Mouse (Mus musculus) MEL (cell line): ENCODE results near the gene Mrpl57. TPM values are rescaled to one million over a fixed set of nuclear protein-coding genes. Genes with fewer than 3 reads are reported as not detected.

Source experiments
- DNase-seq: peaks from one replicate; pipeline ENCODE4 v3.0.0; 2011; ENCODE audit warnings: low read depth, low spot score
- H3K27ac ChIP-seq: 2 replicates; pipeline ENCODE4 v1.5.1; 2012; ENCODE audit warnings: low read depth, mild to moderate bottlenecking, control low read depth, low read length, moderate library complexity; ENCODE audit not compliant: control insufficient read depth
- H3K27me3 ChIP-seq, 2 experiments: fragments of 150-350 bp in 1 of 2; sonication (generic) in 1 of 2; 2 replicates each; pipeline ENCODE4 v1.6.1; 2012; ENCODE audit warnings: low read length in 2 of 2, mild to moderate bottlenecking in 2 of 2, improper control_type of control experiment in 1 of 2, moderate library complexity in 1 of 2; ENCODE audit not compliant: insufficient read depth in 2 of 2, control insufficient read depth in 1 of 2
- H3K36me3 ChIP-seq, 2 experiments: 2 replicates each; pipeline ENCODE4 v1.6.1; 2012 to 2014; ENCODE audit warnings: low read length in 2 of 2, improper control_type of control experiment in 1 of 2, inconsistent platforms in 1 of 2, mild to moderate bottlenecking in 1 of 2; ENCODE audit not compliant: insufficient read depth in 2 of 2, control insufficient read depth in 1 of 2
- H3K4me1 ChIP-seq, 2 experiments: fragments of 150-350 bp in 1 of 2; sonication (generic) in 1 of 2; 2 replicates each; pipeline ENCODE4 v1.6.1; 2012; ENCODE audit warnings: low read length in 2 of 2, improper control_type of control experiment in 1 of 2, mild to moderate bottlenecking in 1 of 2; ENCODE audit not compliant: insufficient read depth in 2 of 2, control insufficient read depth in 1 of 2
- H3K4me3 ChIP-seq, 2 experiments: fragments of 150-350 bp in 1 of 2; sonication (generic) in 1 of 2; 2 replicates each; pipeline ENCODE4 v1.5.1; 2012; ENCODE audit warnings: low read depth in 2 of 2, low read length in 2 of 2, mild to moderate bottlenecking in 2 of 2, moderate library complexity in 2 of 2, control low read depth in 1 of 2, improper control_type of control experiment in 1 of 2; ENCODE audit not compliant: control insufficient read depth in 1 of 2, insufficient read depth in 1 of 2
- H3K79me2 ChIP-seq: 2 replicates; pipeline ENCODE4 v1.6.1; 2012; ENCODE audit warnings: mild to moderate bottlenecking, low read length, moderate library complexity; ENCODE audit not compliant: control insufficient read depth, poor library complexity, insufficient read depth
- H3K9ac ChIP-seq: 2 replicates; pipeline ENCODE4 v1.6.1; 2012; ENCODE audit warnings: low read depth, mild to moderate bottlenecking, control low read depth, low read length, moderate library complexity; ENCODE audit not compliant: control insufficient read depth, poor library complexity, severe bottlenecking
- H3K9me3 ChIP-seq: fragments of 150-350 bp; sonication (generic); replicated peaks from 2 replicates; pipeline ENCODE4 v1.6.1; 2012; ENCODE audit warnings: mild to moderate bottlenecking, low read length, improper control_type of control experiment, moderate library complexity; ENCODE audit not compliant: insufficient read depth
- CHD1 ChIP-seq: IDR thresholded peaks from 2 replicates; pipeline ENCODE4 v1.6.1; 2012; ENCODE audit warnings: low read depth, mild to moderate bottlenecking, inconsistent platforms, low read length, improper control_type of control experiment
- CTCF ChIP-seq, 3 experiments: IDR thresholded peaks in 2 of 3; conservative IDR thresholded peaks in 1 of 3; 2 replicates each; pipeline ENCODE4 v1.5.1; 2011 to 2012; ENCODE audit warnings: low read length in 3 of 3, low read depth in 2 of 3, mild to moderate bottlenecking in 2 of 3, improper control_type of control experiment in 1 of 3, inconsistent platforms in 1 of 3, mixed read lengths in 1 of 3, moderate library complexity in 1 of 3; ENCODE audit not compliant: control insufficient read depth in 1 of 3, insufficient read depth in 1 of 3, poor library complexity in 1 of 3, severe bottlenecking in 1 of 3
- GABPA ChIP-seq: IDR thresholded peaks from 2 replicates; pipeline ENCODE4 v1.6.1; 2012; ENCODE audit warnings: low read depth, mild to moderate bottlenecking, inconsistent platforms, low read length, improper control_type of control experiment, moderate library complexity
- JUND ChIP-seq: IDR thresholded peaks from 2 replicates; pipeline ENCODE4 v1.6.1; 2011; ENCODE audit warnings: low read depth, mild to moderate bottlenecking, improper control_type of control experiment, low read length
- MAX ChIP-seq: IDR thresholded peaks from 2 replicates; pipeline ENCODE4 v1.6.1; 2011; ENCODE audit warnings: low read length, improper control_type of control experiment
- MXI1 ChIP-seq: IDR thresholded peaks from 2 replicates; pipeline ENCODE4 v1.6.1; 2011; ENCODE audit warnings: mild to moderate bottlenecking, low read depth, low read length, improper control_type of control experiment
- NELFE ChIP-seq: IDR thresholded peaks from 2 replicates; pipeline ENCODE4 v1.6.1; 2011; ENCODE audit warnings: low read depth, low read length, improper control_type of control experiment
- NRF1 ChIP-seq: IDR thresholded peaks from 2 replicates; pipeline ENCODE4 v1.6.1; 2014; ENCODE audit warnings: low read depth, mild to moderate bottlenecking, inconsistent platforms, low read length, improper control_type of control experiment, moderate library complexity; ENCODE audit not compliant: poor library complexity, insufficient read depth, severe bottlenecking
- POLR2A ChIP-seq, 2 experiments: IDR thresholded peaks; 2 replicates each; pipeline ENCODE4 v1.6.1; 2011 to 2012; ENCODE audit warnings: low read length in 2 of 2, mild to moderate bottlenecking in 2 of 2, control low read depth in 1 of 2, improper control_type of control experiment in 1 of 2, low read depth in 1 of 2, moderate library complexity in 1 of 2; ENCODE audit not compliant: control insufficient read depth in 1 of 2, insufficient read depth in 1 of 2, poor library complexity in 1 of 2
- RAD21 ChIP-seq: IDR thresholded peaks from 2 replicates; pipeline ENCODE4 v1.6.1; 2011; ENCODE audit warnings: mild to moderate bottlenecking, low read depth, low read length, improper control_type of control experiment
- SIN3A ChIP-seq: IDR thresholded peaks from 2 replicates; pipeline ENCODE4 v1.6.1; 2012; ENCODE audit warnings: low read length, improper control_type of control experiment, inconsistent platforms
- SMC3 ChIP-seq: IDR thresholded peaks from 2 replicates; pipeline ENCODE4 v1.6.1; 2011; ENCODE audit warnings: low read depth, low read length, improper control_type of control experiment
- TAL1 ChIP-seq: IDR thresholded peaks from 2 replicates; pipeline ENCODE4 v1.6.1; 2012; ENCODE audit warnings: mild to moderate bottlenecking, inconsistent platforms, low read length, moderate library complexity, mixed read lengths
- TBP ChIP-seq: IDR thresholded peaks from 2 replicates; pipeline ENCODE4 v1.8.0; 2011; ENCODE audit warnings: low read depth, low read length, improper control_type of control experiment
- UBTF ChIP-seq: IDR thresholded peaks from 2 replicates; pipeline ENCODE4 v1.6.1; 2012; ENCODE audit warnings: low read depth, mild to moderate bottlenecking, inconsistent platforms, low read length, improper control_type of control experiment, moderate library complexity, borderline replicate concordance; ENCODE audit not compliant: insufficient read depth
- USF1 ChIP-seq: IDR thresholded peaks from 2 replicates; pipeline ENCODE4 v1.6.1; 2014; ENCODE audit warnings: low read depth, mild to moderate bottlenecking, inconsistent platforms, low read length, improper control_type of control experiment, moderate library complexity
- USF2 ChIP-seq, 2 experiments: IDR thresholded peaks; 2 replicates each; pipeline ENCODE4 v1.6.1; 2011 to 2012; ENCODE audit warnings: improper control_type of control experiment in 2 of 2, low read length in 2 of 2, borderline replicate concordance in 1 of 2, inconsistent platforms in 1 of 2, low read depth in 1 of 2, mild to moderate bottlenecking in 1 of 2; ENCODE audit not compliant: insufficient read depth in 1 of 2
- ZMIZ1 ChIP-seq: IDR thresholded peaks from 2 replicates; pipeline ENCODE4 v1.6.1; 2012; ENCODE audit warnings: low read depth, mild to moderate bottlenecking, inconsistent platforms, low read length, improper control_type of control experiment, moderate library complexity
- ZNF384 ChIP-seq: IDR thresholded peaks from 2 replicates; pipeline ENCODE4 v1.6.1; 2012; ENCODE audit warnings: low read depth, mild to moderate bottlenecking, inconsistent platforms, low read length, improper control_type of control experiment
- polyA plus RNA-seq, 2 experiments: library from polyadenylated mRNA; stranded (reverse) in 1 of 2; unstranded in 1 of 2; fragments of >175 nt in 1 of 2; fragments of >200 nt in 1 of 2; gene quantifications; 2 replicates each; pipeline versions ENCODE4 v1.2.1 to v1.2.4; 2012; ENCODE audit warnings: low replicate concordance in 2 of 2, low read depth in 1 of 2; ENCODE audit not compliant: insufficient read length in 2 of 2, insufficient read depth in 1 of 2, missing spikeins in 1 of 2
- total RNA-seq: library from RNA; depleted of rRNA; stranded (reverse); fragments of 300-350 nt; gene quantifications from 2 replicates; pipeline ENCODE4 v1.2.3, GENCODE M21; 2012

Gene Mrpl57
- total and polyA plus RNA-seq, 3 experiments = 126 to 184 TPM; not detected in 1

GRCm38 (mm10) chr14:57810886-57811285 lies 15.1 kb upstream of the Mrpl57 start:
- Histone ChIP-seq H3K27ac (no peak overlapping the region), H3K4me3 (no peak overlapping the region), H3K4me1 (no peaks in the 10 kb centered on the region), H3K36me3 (peaks cover 0 to 23% of the 10 kb centered on the region in 2 experiments; a peak in 3 of 4 replicates), H3K9ac (no peak overlapping the region), H3K79me2 (0 out of 2 replicates have a peak, but pooled peaks cover 2% of the 10 kb centered on the region), H3K9me3 (no peaks in the 10 kb centered on the region), H3K27me3 (no peaks in the 10 kb centered on the region)
- DNase-seq = no peak
- TF ChIP-seq GABPA (no peak), TBP (no peak), CHD1 (no peak), MAX (no peak), NRF1 (no peak), ZMIZ1 (no peak), JUND (no peak), SMC3 (no peak), POLR2A (IDR thresholded peaks at IDR 0.05; ENCODE audit: control insufficient read depth in 1 of 2, insufficient read depth in 1 of 2, low read depth in 1 of 2, low read length in 2 of 2, poor library complexity in 1 of 2) (no peak), NELFE (no peak), ZNF384 (no peak), USF1 (no peak), UBTF (no peak), SIN3A (no peak), TAL1 (no peak), RAD21 (no peak), MXI1 (no peak), CTCF (IDR thresholded peaks at IDR 0.05 in 2 of 3, conservative IDR thresholded peaks at IDR 0.05 in 1 of 3; ENCODE audit: control insufficient read depth in 1 of 3, insufficient read depth in 1 of 3, low read depth in 2 of 3, low read length in 3 of 3, poor library complexity in 1 of 3, severe bottlenecking in 1 of 3) (no peak)

GRCm38 (mm10) chr14:57811844-57812243 lies 14.2 kb upstream of the Mrpl57 start:
- no peak for DNase-seq
- no peak for TF ChIP-seq USF2 (IDR thresholded peaks at IDR 0.05; ENCODE audit: borderline replicate concordance in 1 of 2, insufficient read depth in 1 of 2, low read depth in 1 of 2, low read length in 2 of 2)
- TF ChIP-seq UBTF = no peak
- peak in 2 of 3 experiments; percentile 1 to 7; a peak in 1 of 6 replicates for TF ChIP-seq CTCF (IDR thresholded peaks at IDR 0.05 in 2 of 3, conservative IDR thresholded peaks at IDR 0.05 in 1 of 3; ENCODE audit: control insufficient read depth in 1 of 3, insufficient read depth in 1 of 3, low read depth in 2 of 3, low read length in 3 of 3, poor library complexity in 1 of 3, severe bottlenecking in 1 of 3)
- TF ChIP-seq, all 39 proteins: peak for 1
- no peak overlapping the region for H3K9ac ChIP-seq
- H3K36me3 ChIP-seq = peaks cover 0 to 32% of the 10 kb centered on the region in 2 experiments; a peak in 3 of 4 replicates
- no peak overlapping the region for H3K4me3 ChIP-seq
- no peak overlapping the region for H3K27ac ChIP-seq
- no peaks in the 10 kb centered on the region for H3K4me1 ChIP-seq
- no peaks in the 10 kb centered on the region for H3K9me3 ChIP-seq
- H3K79me2 ChIP-seq = 0 out of 2 replicates have a peak, but pooled peaks cover 2% of the 10 kb centered on the region
- H3K27me3 ChIP-seq = no peaks in the 10 kb centered on the region
